Mouse (Mus musculus) intestine, postnatal 0 days (tissue): ENCODE results near the gene Topbp1. TPM values are rescaled to one million over a fixed set of nuclear protein-coding genes. Genes with fewer than 3 reads are reported as not detected.

Source experiments
- ATAC-seq: fragments of 200-750 bp; cut with Nextera tagmentation; 2 replicates; pipeline ENCODE4 v1.8.0; 2017; ENCODE audit warnings: mild to moderate bottlenecking, moderate TSS enrichment, moderate library complexity
- H3K27ac ChIP-seq: fragments of 300-500 bp; sonication (generic); 2 replicates; pipeline ENCODE4 v1.5.1; 2014; ENCODE audit warnings: mild to moderate bottlenecking, low read depth, low read length, moderate library complexity
- H3K27me3 ChIP-seq: fragments of 300-500 bp; sonication (generic); replicated peaks from 2 replicates; pipeline ENCODE4 v1.6.1; 2014; ENCODE audit warnings: low read length, mixed read lengths; ENCODE audit not compliant: control insufficient read depth, insufficient read depth
- H3K36me3 ChIP-seq: fragments of 300-500 bp; sonication (generic); 2 replicates; pipeline ENCODE4 v1.6.1; 2014; ENCODE audit warnings: mild to moderate bottlenecking, moderate library complexity; ENCODE audit not compliant: control insufficient read depth, insufficient read depth
- H3K4me1 ChIP-seq: fragments of 300-500 bp; sonication (generic); replicated peaks from 2 replicates; pipeline ENCODE4 v1.6.1; 2014; ENCODE audit warnings: antibody characterized with exemption, low read length, mixed read lengths; ENCODE audit not compliant: control insufficient read depth, insufficient read depth
- H3K4me2 ChIP-seq: fragments of 300-500 bp; sonication (generic); replicated peaks from 2 replicates; pipeline ENCODE4 v1.6.1; 2014; ENCODE audit warnings: low read depth, mild to moderate bottlenecking, moderate library complexity
- H3K4me3 ChIP-seq: fragments of 300-500 bp; sonication (generic); 2 replicates; pipeline ENCODE4 v1.5.1; 2014; ENCODE audit warnings: low read depth, low read length
- H3K9ac ChIP-seq: fragments of 300-500 bp; sonication (generic); 2 replicates; pipeline ENCODE4 v1.6.1; 2014; ENCODE audit warnings: mild to moderate bottlenecking, low read depth, low read length
- H3K9me3 ChIP-seq: fragments of 300-500 bp; sonication (generic); 2 replicates; pipeline ENCODE4 v1.6.1; 2016; ENCODE audit warnings: mixed run types; ENCODE audit not compliant: control insufficient read depth
- CTCF ChIP-seq: sonication (generic); IDR thresholded peaks from 2 replicates; pipeline ENCODE4 v1.5.1; 2016; ENCODE audit warnings: low read depth, mild to moderate bottlenecking, control low read depth, antibody characterized with exemption, moderate library complexity
- WGBS: fragments of 180-500 bp; shearing (Covaris S2); extraction: QIAGEN DNeasy Blood & Tissue Kit; methylation state at CpG from one replicate; pipeline ENCODE4 v1.1.7; 2014; 5-methylcytosine and 5-hydroxymethylcytosine counted together
- polyA plus RNA-seq: library from polyadenylated mRNA; unstranded; fragments of >200 nt; fragmentation: Nextera tagmentation; extraction: Ambion mirVana; gene quantifications from 2 replicates; pipeline ENCODE4 v1.2.1, GENCODE M21; 2015

Gene Topbp1
- polyA plus RNA-seq, 1 experiment from 2014 or later, result 15.2 TPM

- no peak overlapping the region for H3K4me3 ChIP-seq
- no peaks in the 10 kb centered on the region for H3K27me3 ChIP-seq
- 74% methylated on average over 10 of the region's 10 CpGs for WGBS
- no peaks in the 10 kb centered on the region for H3K9me3 ChIP-seq
- H3K4me2 ChIP-seq, result no peak overlapping the region
- no peak for ATAC-seq
- H3K4me1 ChIP-seq, result no peaks in the 10 kb centered on the region
- TF ChIP-seq CTCF, result no peak
- no peaks in the 10 kb centered on the region for H3K36me3 ChIP-seq
- no peak overlapping the region for H3K27ac ChIP-seq
- no peak overlapping the region for H3K9ac ChIP-seq
Observed at GRCm38 (mm10) chr9:103378686-103379085, 73.7 kb downstream of the Topbp1 start.

GRCm38 (mm10) chr9:103379199-103379598 is 74.2 kb downstream of the Topbp1 start:
- Histone ChIP-seq H3K4me3 (no peak overlapping the region), H3K4me2 (no peak overlapping the region), H3K9ac (no peak overlapping the region), H3K27me3 (no peaks in the 10 kb centered on the region), H3K4me1 (no peaks in the 10 kb centered on the region), H3K27ac (no peak overlapping the region), H3K36me3 (no peaks in the 10 kb centered on the region), H3K9me3 (no peaks in the 10 kb centered on the region)
- ATAC-seq, result no peak
- WGBS, result 68% methylated on average over 9 of the region's 9 CpGs
- no peak for TF ChIP-seq CTCF

GRCm38 (mm10) chr9:103380566-103380965 is 75.6 kb downstream of the Topbp1 start:
- no peak overlapping the region for H3K4me2 ChIP-seq
- WGBS, result 100% methylated on average over 4 of the region's 4 CpGs

GRCm38 (mm10) chr9:103382989-103383388 is 78.0 kb downstream of the Topbp1 start:
- Histone ChIP-seq H3K4me3 (no peak overlapping the region), H3K27ac (no peak overlapping the region), H3K9ac (no peak overlapping the region), H3K9me3 (no peaks in the 10 kb centered on the region), H3K4me2 (no peak overlapping the region), H3K27me3 (no peaks in the 10 kb centered on the region), H3K4me1 (no peaks in the 10 kb centered on the region; the same call in 1 of the 2 replicates), H3K36me3 (no peaks in the 10 kb centered on the region)
- ATAC-seq, result no peak
- 37% methylated on average over 6 of the region's 6 CpGs for WGBS
- TF ChIP-seq CTCF, result no peak

More at GRCm38 (mm10) chr9:103380566-103380965, 75.6 kb downstream of the Topbp1 start:
- no peak for ATAC-seq
- Histone ChIP-seq H3K27me3 (no peaks in the 10 kb centered on the region), H3K9me3 (no peaks in the 10 kb centered on the region), H3K36me3 (no peaks in the 10 kb centered on the region), H3K27ac (no peak overlapping the region), H3K4me1 (no peaks in the 10 kb centered on the region; the same call in 1 of the 2 replicates), H3K9ac (no peak overlapping the region), H3K4me3 (no peak overlapping the region)
- no peak for TF ChIP-seq CTCF

- H3K4me2 ChIP-seq, result no peak overlapping the region
- H3K4me1 ChIP-seq, result no peaks in the 10 kb centered on the region; the same call in 1 of the 2 replicates
- H3K27me3 ChIP-seq, result no peaks in the 10 kb centered on the region
- no peaks in the 10 kb centered on the region for H3K9me3 ChIP-seq
- no peak for ATAC-seq
- WGBS, result 92% methylated on average over 1 of the region's 1 CpGs
- no peaks in the 10 kb centered on the region for H3K36me3 ChIP-seq
- no peak overlapping the region for H3K4me3 ChIP-seq
- TF ChIP-seq CTCF, result no peak
- no peak overlapping the region for H3K9ac ChIP-seq
- H3K27ac ChIP-seq, result no peak overlapping the region
Observed at GRCm38 (mm10) chr9:103383576-103383975, 78.6 kb downstream of the Topbp1 start.

- no peaks in the 10 kb centered on the region for H3K36me3 ChIP-seq
- no peaks in the 10 kb centered on the region; the same call in 1 of the 2 replicates for H3K4me1 ChIP-seq
- TF ChIP-seq CTCF, result no peak
- no peak overlapping the region for H3K27ac ChIP-seq
- WGBS, result 81% methylated on average over 4 of the region's 4 CpGs
- H3K27me3 ChIP-seq, result no peaks in the 10 kb centered on the region
- no peak overlapping the region for H3K9ac ChIP-seq
- H3K4me2 ChIP-seq, result no peak overlapping the region
- no peak overlapping the region for H3K4me3 ChIP-seq
- no peak for ATAC-seq
- no peaks in the 10 kb centered on the region for H3K9me3 ChIP-seq
Observed at GRCm38 (mm10) chr9:103384141-103384796, 79.3 kb downstream of the Topbp1 start.
